Mouse (Mus musculus): Measurements from ENCODE around the gene Tal1.

Gene Tal1

DNA sequence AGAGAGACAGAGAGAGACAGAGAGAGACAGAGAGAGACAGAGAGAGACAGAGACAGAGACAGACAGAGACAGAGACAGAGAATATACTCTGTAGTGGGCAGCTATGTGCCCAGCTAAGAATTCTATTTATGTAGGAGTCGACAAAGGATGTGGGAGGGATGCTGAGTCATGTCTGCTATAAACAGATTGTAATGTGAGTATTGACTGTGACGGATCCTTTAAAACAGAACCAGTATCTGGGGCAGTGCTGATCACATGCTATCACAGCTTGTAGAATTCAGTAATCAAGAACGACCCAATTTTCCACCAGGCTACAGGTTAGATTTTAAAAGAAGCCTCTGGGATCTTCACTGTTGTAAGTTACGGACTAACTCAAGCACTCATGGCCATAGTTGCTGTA is 47.3 kb downstream of the Tal1 start:
- Histone ChIP-seq H3K27me3 (ENCODE audit: insufficient read depth, low read length) (peaks cover 7% of the 10 kb centered on the region; the same call in 1 of the 2 replicates), H3K4me1 (replicated peaks; ENCODE audit: low read depth, low read length) (no peaks in the 10 kb centered on the region), H3K4me3 (replicated peaks; ENCODE audit: low read length) (no peak overlapping the region), H3K9me3 (ENCODE audit: low read length) (no peaks in the 10 kb centered on the region), H3K36me3 (ENCODE audit: insufficient read depth, low read length) (no peaks in the 10 kb centered on the region)
- TF ChIP-seq POU5F1 (IDR thresholded peaks at IDR 0.05; ENCODE audit: borderline replicate concordance, low read length) (no peak), CTCF (conservative IDR thresholded peaks at IDR 0.05; ENCODE audit: low read length) (no peak), NANOG (IDR thresholded peaks at IDR 0.05; ENCODE audit: borderline replicate concordance, low read length) (no peak)

- Histone ChIP-seq H3K36me3 (ENCODE audit: insufficient read depth, low read length) (no peaks in the 10 kb centered on the region), H3K4me1 (replicated peaks; ENCODE audit: low read depth, low read length) (no peaks in the 10 kb centered on the region), H3K27me3 (ENCODE audit: insufficient read depth, low read length) (0 out of 2 replicates have a peak, but pooled peaks cover 4% of the 10 kb centered on the region), H3K4me3 (replicated peaks; ENCODE audit: low read length) (no peak overlapping the region), H3K9me3 (ENCODE audit: low read length) (no peaks in the 10 kb centered on the region)
- TF ChIP-seq POU5F1 (IDR thresholded peaks at IDR 0.05; ENCODE audit: borderline replicate concordance, low read length), result no peak
These were observed 54.9 kb downstream of the Tal1 start for GRCm38 (mm10) chr4:115111167-115111566.

DNA sequence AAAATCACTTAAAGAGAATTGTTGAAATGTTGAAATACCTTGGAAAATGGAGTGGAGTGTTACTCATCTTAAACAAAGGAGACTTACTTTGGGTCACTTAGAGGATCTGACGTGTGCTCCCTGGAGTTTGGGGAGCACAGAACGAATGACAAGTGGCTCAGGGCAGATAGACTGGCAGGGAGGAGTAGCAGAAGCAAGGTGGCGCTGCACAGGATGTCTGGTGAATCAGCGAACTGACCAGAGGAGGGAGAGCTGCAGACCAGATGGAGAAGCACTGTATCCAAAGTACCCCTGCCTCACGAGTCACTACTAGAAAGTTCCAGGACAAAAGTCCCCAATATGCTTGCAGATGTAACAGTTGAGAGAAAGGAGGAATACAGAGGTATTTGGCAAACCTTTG is 57.0 kb downstream of the Tal1 start:
- Histone ChIP-seq H3K27me3 (ENCODE audit: insufficient read depth, low read length) (0 out of 2 replicates have a peak, but pooled peaks cover 4% of the 10 kb centered on the region), H3K4me1 (replicated peaks; ENCODE audit: low read depth, low read length) (no peaks in the 10 kb centered on the region), H3K36me3 (ENCODE audit: insufficient read depth, low read length) (no peaks in the 10 kb centered on the region), H3K9me3 (ENCODE audit: low read length) (no peaks in the 10 kb centered on the region), H3K4me3 (replicated peaks; ENCODE audit: low read length) (no peak overlapping the region)
- TF ChIP-seq CTCF (conservative IDR thresholded peaks at IDR 0.05; ENCODE audit: low read length) (no peak), POU5F1 (IDR thresholded peaks at IDR 0.05; ENCODE audit: borderline replicate concordance, low read length) (no peak), NANOG (IDR thresholded peaks at IDR 0.05; ENCODE audit: borderline replicate concordance, low read length) (no peak)

- no peaks in the 10 kb centered on the region for H3K4me1 ChIP-seq (replicated peaks; ENCODE audit: low read depth, low read length)
- no peaks in the 10 kb centered on the region for H3K9me3 ChIP-seq (ENCODE audit: low read length)
- no peaks in the 10 kb centered on the region for H3K36me3 ChIP-seq (ENCODE audit: insufficient read depth, low read length)
- H3K4me3 ChIP-seq (replicated peaks; ENCODE audit: low read length), result no peak overlapping the region
- no peak for TF ChIP-seq CTCF (conservative IDR thresholded peaks at IDR 0.05; ENCODE audit: low read length)
- H3K27me3 ChIP-seq (ENCODE audit: insufficient read depth, low read length), result no peaks in the 10 kb centered on the region
These were observed 63.4 kb downstream of the Tal1 start for GRCm38 (mm10) chr4:115119642-115120041.

- H3K27me3 ChIP-seq (ENCODE audit: insufficient read depth, low read length), result no peaks in the 10 kb centered on the region
- H3K4me3 ChIP-seq (replicated peaks; ENCODE audit: low read length), result no peak overlapping the region
- no peaks in the 10 kb centered on the region for H3K36me3 ChIP-seq (ENCODE audit: insufficient read depth, low read length)
- no peaks in the 10 kb centered on the region for H3K9me3 ChIP-seq (ENCODE audit: low read length)
- no peaks in the 10 kb centered on the region for H3K4me1 ChIP-seq (replicated peaks; ENCODE audit: low read depth, low read length)
- TF ChIP-seq NANOG (IDR thresholded peaks at IDR 0.05; ENCODE audit: borderline replicate concordance, low read length), result no peak
- no peak for TF ChIP-seq POU5F1 (IDR thresholded peaks at IDR 0.05; ENCODE audit: borderline replicate concordance, low read length)
- no peak for TF ChIP-seq CTCF (conservative IDR thresholded peaks at IDR 0.05; ENCODE audit: low read length)
These were observed 64.9 kb downstream of the Tal1 start for GRCm38 (mm10) chr4:115121162-115121561.
